Mouse (Mus musculus) heart, adult 18-20 months (tissue): ENCODE measurements around the gene Kcnc1. TPM values are rescaled to one million over a fixed set of nuclear protein-coding genes. Genes with fewer than 3 reads are reported as not detected.

Source experiments
- DNase-seq, 2 experiments: peaks; one replicate each; pipeline ENCODE4 v3.0.0; 2021 to 2022; ENCODE audit warnings: mixed read lengths in 1 of 2
- long read RNA-seq, 2 experiments: library from polyadenylated mRNA; stranded (forward); transcript quantifications; one replicate each; pipeline ENCODE4 v2.0.0; 2021
- total RNA-seq, 2 experiments: library from RNA; stranded (reverse); gene quantifications; 2 replicates each; pipeline ENCODE4 v1.2.3; 2021

The Kcnc1 gene
- under 1 TPM; 0.41 to 0.45 TPM for total RNA-seq
- long read RNA-seq, experiment 1 = 0 reads
- long read RNA-seq, experiment 2 = 0 reads

GRCm38 (mm10) chr7:46396231-46396927 lies at the start of gene Kcnc1:
TSS of gene Kcnc1 (plus strand) at chr7:46396497.
- DNase-seq = peak; percentile 59 to 72

DNA sequence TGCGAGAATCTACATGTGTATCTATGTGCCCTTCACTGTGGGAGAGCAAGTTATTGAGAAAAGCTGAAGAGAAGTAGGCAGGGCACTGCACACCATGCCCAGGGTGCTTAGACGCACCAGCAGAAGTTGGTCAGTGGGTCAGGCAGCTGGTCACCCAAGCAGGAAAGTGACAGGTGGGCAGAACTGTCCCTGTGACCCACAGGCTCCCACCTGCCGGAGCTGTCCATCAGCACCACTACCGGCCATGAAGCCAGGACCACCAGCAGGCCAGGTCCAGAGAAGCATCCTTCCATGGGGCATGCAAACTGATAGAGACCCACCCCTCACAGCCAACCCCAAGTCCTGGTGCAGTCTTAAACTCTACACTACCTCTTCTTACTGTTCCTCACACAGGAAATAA lies 48.6 kb upstream of the Kcnc1 start:
- no peak for DNase-seq

- no peak for DNase-seq
Measured at GRCm38 (mm10) chr7:46348813-46349212, 47.5 kb upstream of the Kcnc1 start.

DNA sequence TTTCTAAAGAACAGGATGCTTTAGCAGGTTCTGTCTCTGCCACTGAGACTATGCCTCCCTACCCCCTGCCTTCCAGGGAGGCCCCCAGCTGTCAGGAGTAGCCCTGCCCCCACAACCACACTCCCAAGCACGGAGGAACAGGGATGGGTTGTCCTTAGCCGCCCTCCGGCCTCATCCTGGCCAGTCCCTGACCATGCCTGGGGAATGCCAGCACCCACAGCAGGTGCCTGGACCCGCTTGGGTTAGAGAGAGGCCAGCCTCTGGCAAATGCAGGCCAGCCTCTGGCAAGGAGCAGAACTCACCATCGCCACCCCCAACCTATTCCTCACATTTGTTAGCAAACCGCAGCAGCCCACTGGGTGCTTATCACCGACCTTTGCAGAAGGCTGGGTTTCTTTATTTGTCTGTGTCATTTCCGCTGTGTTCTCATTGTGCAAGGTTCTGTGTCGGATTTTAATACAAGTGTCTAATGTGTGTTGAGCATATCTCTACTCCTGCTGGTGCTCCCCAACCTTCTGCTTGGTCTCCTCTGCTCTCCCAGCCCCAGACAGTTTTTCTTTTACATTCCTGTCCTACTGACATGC lies 46.1 kb upstream of the Kcnc1 start:
- no peak for DNase-seq

DNA sequence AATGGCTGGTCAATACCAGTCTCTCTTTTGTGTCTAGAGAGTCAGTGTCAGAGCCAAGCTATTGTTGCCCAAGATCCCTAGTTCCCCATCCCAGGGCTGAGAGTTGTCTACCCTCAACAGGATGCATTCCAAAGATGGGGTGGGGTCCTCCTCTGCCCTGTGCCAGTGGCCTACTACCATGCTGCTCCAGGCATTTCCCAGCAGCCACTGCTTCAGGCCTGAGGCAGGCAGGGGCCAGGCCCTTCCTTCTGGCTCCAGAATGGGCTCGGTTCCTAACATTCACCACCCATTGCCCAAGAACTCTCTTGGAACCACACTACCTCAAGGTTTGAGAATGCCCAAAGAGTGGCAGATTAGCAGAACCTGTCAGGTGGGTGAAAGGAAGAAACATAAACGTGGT lies 43.5 kb upstream of the Kcnc1 start:
- no peak for DNase-seq

- no peak for DNase-seq
Measured at GRCm38 (mm10) chr7:46353216-46353615, 43.1 kb upstream of the Kcnc1 start.

DNA sequence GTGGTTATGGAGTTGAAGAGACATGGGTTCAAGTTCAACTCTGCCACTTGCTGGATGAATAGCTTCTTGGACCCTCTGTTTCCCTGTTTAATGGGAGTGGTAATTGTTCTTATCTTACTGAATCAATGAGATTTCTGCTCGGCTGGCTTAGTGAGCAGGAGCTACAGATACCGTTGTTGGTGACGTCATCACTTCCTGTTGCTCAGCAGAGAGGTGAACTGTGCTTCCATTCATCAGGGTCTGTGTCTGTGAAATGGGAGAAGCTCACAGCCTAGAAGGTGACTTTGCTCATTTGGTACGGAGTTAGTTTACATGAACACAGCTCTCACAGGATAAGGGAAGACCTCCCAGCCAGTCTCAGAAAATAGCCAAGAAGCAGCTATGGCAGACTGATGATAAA lies 42.4 kb upstream of the Kcnc1 start:
- DNase-seq = no peak

- DNase-seq = no peak
Measured at GRCm38 (mm10) chr7:46361776-46362175, 34.5 kb upstream of the Kcnc1 start.

DNA sequence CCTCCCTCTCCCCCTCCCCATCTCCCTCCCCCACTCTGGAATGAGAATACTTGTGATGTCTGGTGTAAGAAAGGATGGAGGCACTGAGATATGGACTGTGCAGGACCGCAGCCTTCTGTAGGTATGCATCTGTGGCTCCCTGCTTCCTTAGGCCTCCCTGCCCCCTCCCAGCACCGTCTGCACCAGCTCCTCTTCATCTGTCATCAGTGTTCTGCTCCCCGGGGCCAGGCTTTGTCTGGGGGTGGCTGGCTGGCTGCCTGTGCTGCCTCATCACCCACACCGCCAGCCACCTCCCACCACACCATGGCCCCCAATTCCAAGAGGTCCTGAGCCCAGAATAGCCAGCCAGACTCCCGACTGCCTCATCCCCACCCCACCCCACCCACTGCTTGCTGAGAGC lies 32.1 kb upstream of the Kcnc1 start:
- DNase-seq = no peak

DNA sequence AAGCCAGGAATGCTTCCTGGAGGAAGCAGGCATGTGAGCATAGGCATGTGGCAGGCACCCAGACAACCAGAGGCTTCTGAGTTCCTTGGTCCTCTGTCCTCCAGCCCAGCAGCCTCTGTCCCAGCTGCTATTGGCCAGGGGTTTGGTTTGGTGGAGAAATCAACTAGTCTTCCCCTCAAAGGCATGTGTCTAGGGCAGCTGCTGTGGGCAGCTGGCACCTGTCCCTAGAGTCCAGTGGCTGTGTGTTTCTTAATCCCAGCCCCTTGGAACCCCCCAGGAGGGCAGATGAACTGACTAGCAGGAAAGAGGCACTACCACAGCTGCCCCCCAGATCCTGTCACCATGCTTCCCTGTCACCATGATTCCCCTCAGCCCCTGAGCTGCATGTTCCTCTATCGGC lies 30.5 kb upstream of the Kcnc1 start:
- no peak for DNase-seq

- peak; percentile 18 to 22 for DNase-seq
Measured at GRCm38 (mm10) chr7:46371104-46371503, 25.2 kb upstream of the Kcnc1 start.

GRCm38 (mm10) chr7:46376172-46377007 lies 19.9 kb upstream of the Kcnc1 start, which contains the start of gene Myod1:
TSS of gene Myod1 (plus strand) at chr7:46376474.
- DNase-seq = no peak

GRCm38 (mm10) chr7:46377008-46377346 lies 19.3 kb upstream of the Kcnc1 start:
- no peak for DNase-seq

DNA sequence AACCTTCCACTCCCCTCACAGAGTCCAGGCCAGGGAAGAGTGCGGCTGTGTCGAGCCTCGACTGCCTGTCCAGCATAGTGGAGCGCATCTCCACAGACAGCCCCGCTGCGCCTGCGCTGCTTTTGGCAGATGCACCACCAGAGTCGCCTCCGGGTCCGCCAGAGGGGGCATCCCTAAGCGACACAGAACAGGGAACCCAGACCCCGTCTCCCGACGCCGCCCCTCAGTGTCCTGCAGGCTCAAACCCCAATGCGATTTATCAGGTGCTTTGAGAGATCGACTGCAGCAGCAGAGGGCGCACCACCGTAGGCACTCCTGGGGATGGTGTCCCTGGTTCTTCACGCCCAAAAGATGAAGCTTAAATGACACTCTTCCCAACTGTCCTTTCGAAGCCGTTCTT lies 18.2 kb upstream of the Kcnc1 start:
- peak in 1 of 2 experiments; percentile 32 for DNase-seq

DNA sequence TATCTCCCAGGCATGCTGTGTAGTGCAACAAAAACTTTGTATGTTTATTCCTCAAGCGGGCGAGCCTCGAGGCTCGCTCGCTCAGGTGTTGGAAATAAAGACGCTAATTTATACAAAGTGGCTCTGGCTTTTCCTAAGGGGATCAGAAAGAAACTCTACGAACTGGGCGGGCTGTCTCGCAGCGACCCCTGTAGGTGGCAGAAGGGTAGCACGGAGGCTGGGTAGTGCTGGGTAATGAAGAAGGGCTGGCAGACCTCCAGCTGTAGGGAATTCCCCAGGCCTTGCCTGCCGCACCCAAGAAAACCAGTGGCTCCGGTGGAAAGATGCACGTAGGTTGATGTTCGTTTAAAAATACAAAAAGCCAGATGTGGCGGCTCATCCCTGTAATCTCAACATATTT lies 17.3 kb upstream of the Kcnc1 start:
- DNase-seq = peak; percentile 49 to 52

- no peak for DNase-seq
Measured at GRCm38 (mm10) chr7:46380625-46381024, 15.7 kb upstream of the Kcnc1 start.

GRCm38 (mm10) chr7:46387430-46387829 lies 8.9 kb upstream of the Kcnc1 start:
- no peak for DNase-seq

- no peak for DNase-seq
Measured at GRCm38 (mm10) chr7:46389456-46390085, 6.7 kb upstream of the Kcnc1 start.

DNA sequence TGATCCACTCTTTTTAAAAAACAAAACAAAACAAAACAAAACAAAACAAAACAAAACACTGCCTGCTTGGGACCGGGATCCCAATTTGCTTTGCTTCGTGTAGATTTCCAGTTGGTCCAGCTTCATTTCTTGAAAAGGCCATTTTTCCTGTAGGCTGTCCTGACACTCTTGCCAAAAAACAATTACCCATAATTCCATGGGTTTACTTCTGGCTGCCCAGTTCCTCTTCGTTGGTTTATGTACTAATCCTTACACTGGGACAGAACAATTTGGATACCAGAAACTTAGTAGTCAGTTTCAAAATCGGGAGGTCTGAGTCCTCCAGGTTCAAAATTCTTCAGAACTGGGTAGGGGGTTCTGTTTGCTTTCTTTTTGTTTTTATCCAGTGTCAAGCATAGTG lies 6.1 kb upstream of the Kcnc1 start:
- DNase-seq = no peak

DNA sequence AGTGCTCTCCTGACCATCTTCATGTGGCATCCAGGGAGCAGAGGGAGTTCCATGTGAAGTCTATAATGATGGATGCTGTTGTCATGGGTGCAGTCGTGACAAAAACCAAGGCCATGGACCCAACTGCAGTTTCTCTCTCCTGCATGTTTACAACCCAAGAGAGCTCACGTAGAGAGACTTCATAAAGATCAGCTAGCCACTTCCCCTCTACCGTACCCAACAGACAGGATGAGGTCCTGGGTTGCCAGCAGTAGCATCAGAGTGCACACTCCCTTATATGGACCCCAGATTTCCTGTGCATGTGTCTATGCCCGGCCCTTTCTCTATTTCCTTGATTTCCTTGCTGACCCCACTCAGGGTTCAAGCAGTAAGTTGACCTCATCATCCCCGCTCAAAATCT lies 4.6 kb upstream of the Kcnc1 start:
- DNase-seq = no peak

DNA sequence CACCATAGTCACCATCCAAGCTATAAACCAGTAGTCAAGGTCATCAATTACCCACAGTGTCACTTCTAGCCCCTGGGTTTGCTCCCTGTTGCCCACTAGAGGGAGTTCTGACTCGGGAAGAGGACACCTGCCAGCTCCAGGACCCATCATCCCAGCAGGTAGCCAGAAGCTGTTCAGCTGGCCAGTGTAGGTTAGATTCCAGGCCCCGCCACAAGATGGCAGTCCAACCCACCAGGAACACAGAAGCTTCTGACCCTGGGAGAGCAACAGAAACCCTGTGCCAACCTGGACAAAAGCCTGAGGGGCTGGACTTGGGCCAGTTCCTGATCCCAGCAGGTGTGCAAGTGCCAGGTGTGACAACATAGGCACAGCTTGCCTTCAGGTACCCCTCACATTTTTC lies 3.2 kb upstream of the Kcnc1 start:
- peak; percentile 69 to 87 for DNase-seq

GRCm38 (mm10) chr7:46393718-46394511 lies 2.4 kb upstream of the Kcnc1 start:
- no peak for DNase-seq
